Mouse (Mus musculus) heart, adult 2 months (tissue): ENCODE measurements around the gene Ppp1r15b.

Source experiments
- CTCF ChIP-seq: fragments of 200-600 bp; IDR thresholded peaks from 2 replicates; pipeline ENCODE4 v1.8.1; 2022; ENCODE audit warnings: antibody characterized with exemption, mild to moderate bottlenecking, moderate library complexity
- POLR2A ChIP-seq: fragments of 200-500 bp; IDR thresholded peaks from 2 replicates; pipeline ENCODE4 v1.6.1; 2011; ENCODE audit warnings: mild to moderate bottlenecking, low read depth, low read length, control low read depth; ENCODE audit not compliant: insufficient read depth

DNA sequence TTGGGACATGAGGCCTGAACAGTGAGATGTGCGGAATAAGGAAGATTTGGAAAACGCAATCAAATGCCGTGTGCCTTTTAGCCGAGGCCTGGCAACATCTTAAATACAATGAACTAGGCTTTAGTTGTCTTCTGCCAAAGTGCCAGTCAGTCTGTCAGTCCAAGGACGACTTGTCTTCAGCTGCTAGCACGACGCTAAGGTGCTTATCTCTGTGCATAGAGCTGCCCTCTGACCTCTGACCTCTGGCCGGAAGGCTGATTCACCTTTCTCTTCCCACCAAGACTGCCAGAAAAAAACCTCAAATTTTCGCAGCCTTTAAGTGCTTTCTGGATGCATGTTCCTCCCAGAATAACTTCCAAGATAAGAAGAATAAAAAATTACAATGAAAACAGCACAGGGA, 3.6 kb upstream of the Ppp1r15b start:
- no peak for TF ChIP-seq CTCF
- TF ChIP-seq POLR2A, result no peak
